Mouse (Mus musculus) embryonic facial prominence, embryonic 11.5 days (tissue): Measurements from ENCODE around the gene E2f4. TPM values are rescaled to one million over a fixed set of nuclear protein-coding genes. Genes with fewer than 3 reads are reported as not detected.

ENCODE experiments used
- ATAC-seq: fragments of 200-750 bp; cut with Nextera tagmentation; replicated peaks from 2 replicates; pipeline ENCODE4 v1.8.0; 2017; ENCODE audit warnings: low read depth; ENCODE audit not compliant: insufficient number of reproducible peaks, low FRiP score, low TSS enrichment
- DNase-seq: peaks from one replicate; pipeline ENCODE4 v3.0.0-alpha.2; 2015; ENCODE audit warnings: low spot score
- H3K27ac ChIP-seq: fragments of 300-500 bp; sonication (generic); replicated peaks from 2 replicates; pipeline ENCODE4 v1.5.1; 2014; ENCODE audit warnings: mild to moderate bottlenecking, low read depth, low read length, control low read depth
- H3K27me3 ChIP-seq: fragments of 300-500 bp; sonication (generic); 2 replicates; pipeline ENCODE4 v1.6.1; 2014; ENCODE audit warnings: mild to moderate bottlenecking, low read length, moderate library complexity, mixed read lengths; ENCODE audit not compliant: control insufficient read depth, insufficient read depth
- H3K36me3 ChIP-seq: fragments of 300-500 bp; sonication (generic); replicated peaks from 2 replicates; pipeline ENCODE4 v1.6.1; 2014; ENCODE audit warnings: low read depth, mild to moderate bottlenecking, low read length, moderate library complexity, mixed read lengths; ENCODE audit not compliant: control insufficient read depth, insufficient read depth
- H3K4me1 ChIP-seq: fragments of 300-500 bp; sonication (generic); 2 replicates; pipeline ENCODE4 v1.6.1; 2014; ENCODE audit warnings: low read length, mixed read lengths; ENCODE audit not compliant: control insufficient read depth, insufficient read depth
- H3K4me2 ChIP-seq: fragments of 300-500 bp; sonication (generic); 2 replicates; pipeline ENCODE4 v1.6.1; 2014; ENCODE audit warnings: low read depth, mild to moderate bottlenecking, control low read depth, low read length, moderate library complexity
- H3K4me3 ChIP-seq: fragments of 300-500 bp; sonication (generic); 2 replicates; pipeline ENCODE4 v1.5.1; 2014; ENCODE audit warnings: low read depth, low read length, control low read depth
- H3K9ac ChIP-seq: fragments of 300-500 bp; sonication (generic); replicated peaks from 2 replicates; pipeline ENCODE4 v1.6.1; 2014; ENCODE audit warnings: mild to moderate bottlenecking, control low read depth, low read length
- H3K9me3 ChIP-seq: fragments of 300-500 bp; sonication (generic); replicated peaks from 2 replicates; pipeline ENCODE4 v1.6.1; 2016; ENCODE audit warnings: mild to moderate bottlenecking, low read length, inconsistent platforms, mixed read lengths; ENCODE audit not compliant: control insufficient read depth
- WGBS: fragments of 180-500 bp; shearing (Covaris S2); extraction: QIAGEN DNeasy Blood & Tissue Kit; methylation state at CpG from one replicate; pipeline ENCODE4 v1.1.7; 2014; 5-methylcytosine and 5-hydroxymethylcytosine counted together
- polyA plus RNA-seq: library from polyadenylated mRNA; unstranded; fragments of >200 nt; fragmentation: Nextera tagmentation; extraction: Ambion mirVana; gene quantifications from 2 replicates; pipeline ENCODE4 v1.2.1, GENCODE M21; 2014

E2f4 gene
- polyA plus RNA-seq, result 103 and 110 TPM in 2 replicates

DNA sequence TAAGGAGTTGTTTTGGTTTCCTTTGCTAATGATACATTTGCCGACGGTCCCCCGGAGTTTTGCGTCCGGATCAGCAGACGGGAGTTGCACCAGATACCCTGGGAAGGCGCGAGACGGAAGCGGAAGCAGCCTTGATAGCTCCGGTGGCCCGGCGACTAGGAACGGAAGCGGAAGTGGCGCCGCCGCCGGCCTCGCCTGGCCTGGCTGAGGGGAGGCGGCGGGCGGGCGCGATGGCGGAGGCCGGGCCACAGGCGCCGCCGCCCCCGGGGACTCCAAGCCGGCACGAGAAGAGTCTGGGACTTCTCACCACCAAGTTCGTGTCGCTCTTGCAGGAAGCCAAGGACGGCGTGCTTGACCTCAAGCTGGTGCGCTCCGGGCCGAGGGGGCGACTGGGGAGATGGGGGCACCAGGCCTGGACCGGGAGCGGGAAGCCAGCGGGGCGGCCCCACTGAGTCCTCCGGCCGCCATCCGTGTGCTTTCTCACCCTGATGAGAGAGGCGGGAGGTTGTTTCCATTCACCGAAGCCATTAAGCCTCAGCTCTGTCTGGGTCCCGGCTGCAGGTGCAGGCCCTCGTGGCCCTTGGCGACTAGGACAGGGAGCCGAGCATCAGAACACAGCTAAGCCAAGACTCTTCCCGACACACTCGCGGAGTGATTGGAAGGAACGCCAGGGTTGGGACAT is at the start of gene E2f4:
Gene E2f4 (plus strand): TSS at position 153 of the 682 bp plus-strand sequence.
- peak within 1 kb of the TSS; percentile 92 for H3K9ac ChIP-seq
- peak; percentile 98 for DNase-seq
- H3K4me3 ChIP-seq, result peak within 1 kb of the TSS; percentile 98
- H3K4me1 ChIP-seq, result peaks cover 5% of the 10 kb centered on the region
- H3K9me3 ChIP-seq, result no peaks in the 10 kb centered on the region
- H3K36me3 ChIP-seq, result peaks cover 5% of the 10 kb centered on the region; the same call in 1 of the 2 replicates
- peak within 1 kb of the TSS; percentile 86 for H3K4me2 ChIP-seq
- WGBS, result under 1% methylated on average over 58 of the region's 58 CpGs
- H3K27me3 ChIP-seq, result no peaks in the 10 kb centered on the region
- peak; percentile 75 for ATAC-seq
- H3K27ac ChIP-seq, result peak within 1 kb of the TSS; percentile 41

DNA sequence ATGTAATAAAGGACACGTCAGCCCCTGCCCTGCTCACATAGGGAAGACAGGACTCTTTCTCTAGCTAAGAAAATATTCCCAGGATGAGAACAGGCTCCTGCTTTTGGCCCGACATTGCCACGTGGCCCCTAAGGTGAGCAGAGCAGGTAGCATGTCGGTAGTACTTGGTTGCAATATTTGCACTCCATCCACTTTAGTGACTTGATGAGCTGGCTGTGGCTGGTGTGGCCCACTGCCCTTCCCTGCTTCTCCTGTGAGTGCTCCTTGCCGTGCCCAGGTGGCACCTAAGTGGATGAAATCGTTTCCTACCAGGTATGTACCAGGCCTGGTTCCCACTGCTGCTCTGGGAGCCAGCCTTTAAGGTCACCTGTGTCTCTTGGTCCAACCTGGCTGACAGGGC is 45.5 kb upstream of the E2f4 start:
- Histone ChIP-seq H3K4me3 (no peak overlapping the region), H3K4me1 (peaks cover 5% of the 10 kb centered on the region; the same call in 1 of the 2 replicates), H3K9me3 (no peaks in the 10 kb centered on the region), H3K36me3 (peaks cover 2% of the 10 kb centered on the region; the same call in 1 of the 2 replicates), H3K4me2 (no peak overlapping the region), H3K27me3 (0 out of 2 replicates have a peak, but pooled peaks cover 3% of the 10 kb centered on the region), H3K27ac (no peak overlapping the region), H3K9ac (no peak overlapping the region)
- ATAC-seq (no peak), DNase-seq (no peak)
- WGBS, result 95% methylated on average over 6 of the region's 6 CpGs

DNA sequence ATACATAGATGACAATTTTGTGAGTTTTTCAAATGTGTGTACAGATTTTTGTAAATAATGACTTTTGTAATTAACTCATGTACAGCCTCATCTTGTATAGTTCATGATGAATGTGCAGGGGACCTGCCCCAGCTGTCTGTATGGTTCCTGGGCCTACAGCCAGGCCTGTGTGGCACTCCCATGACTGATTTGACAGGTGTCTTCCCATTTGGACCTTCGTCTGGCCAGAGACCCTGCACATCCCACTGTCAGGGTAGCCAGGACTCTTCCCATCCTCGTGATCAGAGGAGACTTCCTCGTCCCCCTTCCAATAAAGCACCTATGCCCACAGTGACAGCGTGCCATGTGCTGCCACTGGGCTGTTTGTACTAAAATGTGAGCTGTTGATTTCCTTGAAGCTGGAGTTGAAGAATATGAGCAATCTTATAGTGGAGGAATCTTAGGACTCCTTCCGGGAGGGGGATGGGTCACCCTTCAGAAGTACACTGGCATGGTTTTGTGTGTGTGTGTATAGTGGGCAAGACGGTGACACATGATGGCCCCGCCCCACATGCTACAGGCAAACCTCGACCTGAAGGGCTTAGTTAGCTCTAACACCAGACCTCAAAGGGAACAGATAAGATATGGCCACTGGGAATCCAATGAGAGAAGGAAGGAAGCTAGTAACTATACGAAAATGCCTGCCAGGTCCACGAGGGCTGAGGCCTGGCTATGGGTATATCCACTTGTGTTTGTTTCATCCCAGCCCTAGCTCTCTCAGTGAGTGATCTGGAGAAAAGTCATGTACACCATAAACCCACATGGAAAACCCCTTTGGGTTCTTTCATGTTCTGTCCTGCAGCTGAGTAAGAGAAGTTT is 44.6 kb upstream of the E2f4 start:
- no peak overlapping the region for H3K9ac ChIP-seq
- no peaks in the 10 kb centered on the region for H3K9me3 ChIP-seq
- DNase-seq (no peak), ATAC-seq (no peak)
- peaks cover 4% of the 10 kb centered on the region for H3K27me3 ChIP-seq
- 82% methylated on average over 10 of the region's 10 CpGs for WGBS
- no peak overlapping the region for H3K27ac ChIP-seq
- no peak overlapping the region for H3K4me3 ChIP-seq
- peaks cover 5% of the 10 kb centered on the region; the same call in 1 of the 2 replicates for H3K4me1 ChIP-seq
- H3K4me2 ChIP-seq, result no peak overlapping the region
- peaks cover 2% of the 10 kb centered on the region; the same call in 1 of the 2 replicates for H3K36me3 ChIP-seq

DNA sequence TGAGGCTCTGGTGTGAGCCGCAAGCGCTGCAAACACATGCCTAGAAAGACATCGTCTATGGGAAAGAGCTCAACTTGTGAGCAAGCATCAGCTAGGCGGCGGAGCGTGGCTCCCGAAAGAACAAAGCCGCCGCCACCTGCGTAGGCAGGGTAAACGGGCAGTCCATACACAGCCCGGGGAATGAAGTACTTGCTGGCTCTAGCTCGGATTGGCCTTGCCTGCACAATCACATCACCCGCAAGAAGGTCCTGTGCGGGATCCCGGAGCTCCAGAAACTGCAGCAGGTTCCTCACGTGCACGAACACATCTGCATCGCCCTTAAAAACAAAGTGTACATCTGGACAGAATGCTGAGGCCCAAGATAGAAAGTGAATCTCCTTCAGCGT is 43.7 kb upstream of the E2f4 start:
- ATAC-seq (peak; percentile 10; the same call in 1 of the 2 replicates), DNase-seq (no peak)
- H3K9me3 ChIP-seq, result no peaks in the 10 kb centered on the region
- peak overlapping the region; percentile 63 for H3K4me3 ChIP-seq
- H3K27ac ChIP-seq, result no peak overlapping the region
- peak overlapping the region; percentile 99; the same call in 1 of the 2 replicates for H3K4me2 ChIP-seq
- peaks cover 2% of the 10 kb centered on the region; the same call in 1 of the 2 replicates for H3K36me3 ChIP-seq
- 43% methylated on average over 20 of the region's 20 CpGs for WGBS
- H3K27me3 ChIP-seq, result peaks cover 12% of the 10 kb centered on the region
- H3K9ac ChIP-seq, result peak overlapping the region; percentile 71; the same call in 1 of the 2 replicates
- H3K4me1 ChIP-seq, result peaks cover 5% of the 10 kb centered on the region; the same call in 1 of the 2 replicates

GRCm38 (mm10) chr8:105254152-105254965 is 43.1 kb upstream of the E2f4 start:
- Histone ChIP-seq H3K4me2 (peak overlapping the region; percentile 99), H3K27ac (no peak overlapping the region), H3K27me3 (peaks cover 18% of the 10 kb centered on the region), H3K4me3 (peak overlapping the region; percentile 63), H3K9me3 (no peaks in the 10 kb centered on the region), H3K4me1 (peaks cover 5% of the 10 kb centered on the region; the same call in 1 of the 2 replicates), H3K9ac (peak overlapping the region; percentile 71), H3K36me3 (peaks cover 2% of the 10 kb centered on the region; the same call in 1 of the 2 replicates)
- DNase-seq (peak; percentile 93), ATAC-seq (peak; percentile 69)
- under 1% methylated on average over 68 of the region's 74 CpGs for WGBS

DNA sequence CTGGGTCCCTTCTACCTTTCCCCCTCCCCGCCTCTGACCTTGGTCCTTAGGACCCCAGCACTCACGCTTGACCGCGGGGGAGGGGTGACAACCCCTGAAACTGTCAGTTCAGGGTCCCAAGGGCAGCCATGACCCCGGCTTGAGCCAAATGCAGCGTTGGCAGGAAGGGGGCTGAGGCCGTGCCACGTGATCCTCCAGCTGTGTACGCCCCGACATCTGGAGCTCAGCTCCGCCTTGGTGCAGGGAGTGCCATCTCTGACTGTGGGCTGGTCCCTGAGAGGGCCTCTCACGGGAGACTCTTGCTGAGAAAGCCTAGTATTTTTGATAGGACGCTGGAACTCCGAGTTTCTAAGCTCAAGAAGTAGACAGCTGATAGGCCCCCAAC is 42.5 kb upstream of the E2f4 start, which contains the start of gene B3gnt9:
Gene B3gnt9 (minus strand): TSS at position 188 of the 385 bp plus-strand sequence.
- Histone ChIP-seq H3K4me2 (peak within 1 kb of the TSS; percentile 99), H3K36me3 (peaks cover 2% of the 10 kb centered on the region; the same call in 1 of the 2 replicates), H3K9ac (peak within 1 kb of the TSS; percentile 71), H3K27ac (no peak within 1 kb of the TSS), H3K27me3 (peaks cover 24% of the 10 kb centered on the region), H3K4me3 (peak within 1 kb of the TSS; percentile 63), H3K4me1 (peaks cover 7% of the 10 kb centered on the region), H3K9me3 (no peaks in the 10 kb centered on the region)
- WGBS, result 0% methylated on average over 14 of the region's 14 CpGs
- ATAC-seq (peak; percentile 31), DNase-seq (peak; percentile 67)

DNA sequence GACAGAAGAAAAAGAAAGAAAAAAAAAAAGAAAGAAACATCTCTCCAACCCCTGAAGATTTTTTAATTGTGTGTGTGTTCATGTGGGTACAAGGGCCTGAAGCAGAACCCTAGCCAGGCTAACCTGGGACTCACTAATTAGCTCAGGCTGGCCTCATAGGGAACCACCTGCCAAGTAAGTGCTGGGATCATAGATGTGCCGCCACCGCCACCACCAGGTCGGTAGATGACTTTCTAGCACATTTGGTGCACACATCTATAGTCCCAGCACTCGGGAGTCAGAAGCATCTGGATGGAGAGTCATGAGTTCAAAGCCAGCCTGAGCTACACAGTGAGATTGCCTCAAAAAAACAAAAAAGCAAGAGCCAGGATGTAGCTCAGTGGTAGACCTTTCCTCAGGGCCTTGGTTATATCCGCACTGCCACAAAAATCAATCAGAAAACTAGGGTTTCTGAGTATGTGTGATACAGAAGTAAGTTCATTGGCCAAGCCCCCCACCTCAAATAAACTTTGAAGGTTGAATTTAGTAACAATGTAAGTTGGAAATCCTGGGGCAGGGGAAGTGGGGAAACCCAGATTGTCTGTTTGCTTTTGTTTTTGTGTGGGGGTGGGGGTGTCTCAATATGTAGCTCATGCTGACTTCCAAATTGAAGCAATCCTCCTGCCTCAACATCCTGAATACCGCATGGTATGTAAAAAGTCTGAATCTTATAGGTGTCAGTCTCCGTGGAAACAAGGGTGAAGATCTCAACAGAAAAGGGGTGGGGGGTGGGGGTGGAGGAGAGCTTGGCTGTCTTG is 39.9 kb upstream of the E2f4 start:
- no peak overlapping the region for H3K4me3 ChIP-seq
- no peak for ATAC-seq
- WGBS, result 61% methylated on average over 7 of the region's 7 CpGs
- DNase-seq, result no peak
- H3K27ac ChIP-seq, result no peak overlapping the region
- peaks cover 7% of the 10 kb centered on the region for H3K4me1 ChIP-seq
- H3K9me3 ChIP-seq, result no peaks in the 10 kb centered on the region
- no peak overlapping the region for H3K4me2 ChIP-seq
- H3K27me3 ChIP-seq, result peaks cover 34% of the 10 kb centered on the region
- H3K9ac ChIP-seq, result no peak overlapping the region
- no peaks in the 10 kb centered on the region for H3K36me3 ChIP-seq
